Mouse (Mus musculus) forelimb bud, embryonic 11.5 days (tissue): ENCODE measurements at regions not wholly inside any gene's neighbourhood (a gene's known extent, or its start where the extent isn't known, plus 50 kb on each side); places are given as distances from the start of the nearest gene placed in this dataset.

Source experiments
- DNase-seq: peaks from one replicate; pipeline ENCODE4 v3.0.0-alpha.2; 2012; ENCODE audit warnings: low read depth, low spot score

- DNase-seq, result no peak
Observed at GRCm38 (mm10) chr4:142865593-142865992, 347.2 kb downstream of the Prdm2 start.

GRCm38 (mm10) chr4:142863939-142864338 is 348.9 kb downstream of the Prdm2 start:
- DNase-seq, result no peak

- DNase-seq, result no peak
Observed at GRCm38 (mm10) chr4:142860441-142860840, 352.4 kb downstream of the Prdm2 start.

GRCm38 (mm10) chr4:142856626-142857025 is 356.2 kb downstream of the Prdm2 start:
- DNase-seq, result no peak

GRCm38 (mm10) chr4:142855635-142856034 is 357.2 kb downstream of the Prdm2 start:
- DNase-seq, result no peak

- no peak for DNase-seq
Observed at GRCm38 (mm10) chr4:142853924-142854323, 358.9 kb downstream of the Prdm2 start.

GRCm38 (mm10) chr4:142845066-142845696 is 367.6 kb downstream of the Prdm2 start:
- DNase-seq, result no peak

GRCm38 (mm10) chr4:142839540-142839939 is 373.3 kb downstream of the Prdm2 start:
- no peak for DNase-seq

- DNase-seq, result no peak
Observed at GRCm38 (mm10) chr4:142838363-142838964, 374.3 kb downstream of the Prdm2 start.

- no peak for DNase-seq
Observed at GRCm38 (mm10) chr4:142837636-142838035, 375.2 kb downstream of the Prdm2 start.

- DNase-seq, result no peak
Observed at GRCm38 (mm10) chr4:142829711-142830110, 383.1 kb downstream of the Prdm2 start.

- DNase-seq, result no peak
Observed at GRCm38 (mm10) chr4:142828969-142829368, 383.8 kb downstream of the Prdm2 start.

- peak; percentile 50 for DNase-seq
Observed at GRCm38 (mm10) chr4:142826250-142826893, 386.4 kb downstream of the Prdm2 start.

- DNase-seq, result peak; percentile 7
Observed at GRCm38 (mm10) chr4:142825786-142826185, 387.0 kb downstream of the Prdm2 start.

- no peak for DNase-seq
Observed at GRCm38 (mm10) chr4:142818440-142818839, 394.4 kb downstream of the Prdm2 start.

- DNase-seq, result no peak
Observed at GRCm38 (mm10) chr4:142816986-142817385, 395.8 kb downstream of the Prdm2 start.

- no peak for DNase-seq
Observed at GRCm38 (mm10) chr4:142803819-142804218, 409.0 kb downstream of the Prdm2 start.

GRCm38 (mm10) chr4:142799291-142799690 is 413.5 kb downstream of the Prdm2 start:
- DNase-seq, result peak; percentile 12

GRCm38 (mm10) chr4:142798834-142799233 is 414.0 kb downstream of the Prdm2 start:
- no peak for DNase-seq

- no peak for DNase-seq
Observed at GRCm38 (mm10) chr4:142792606-142792970, 420.2 kb downstream of the Prdm2 start.

GRCm38 (mm10) chr4:142791823-142792605 is 420.8 kb downstream of the Prdm2 start:
- DNase-seq, result no peak

GRCm38 (mm10) chr4:142789048-142789447 is 423.7 kb downstream of the Prdm2 start:
- DNase-seq, result no peak
